Mouse (Mus musculus): ENCODE results near the gene Zfp74. TPM values are rescaled to one million over a fixed set of nuclear protein-coding genes. Genes with fewer than 3 reads are reported as not detected.

The Zfp74 gene
- total RNA-seq, 1 experiment = 11.7 TPM

- in situ Hi-C loops (cut with MboI; ENCODE audit: low sequenced_read_pairs in 2 of 2, unreplicated experiment in 2 of 2) = no loop called here
- peak; percentile 72 for DNase-seq (ENCODE audit: low read depth, low spot score)
- H3K9ac ChIP-seq (ENCODE audit: insufficient read depth, low read depth, low read length, poor library complexity, severe bottlenecking) = peak within 1 kb of the TSS; percentile 96
Measured at GRCm38 (mm10) chr7:29983690-29984380, 29.9 kb upstream of the Zfp74 start, which contains the start of gene Zfp568. Gene Zfp568 (plus strand): TSS chr7:29983955.

GRCm38 (mm10) chr7:29983340-29983689 lies 29.4 kb upstream of the Zfp74 start:
- Histone ChIP-seq H3K4me1 (ENCODE audit: control insufficient read depth in 2 of 2, insufficient read depth in 2 of 2, low read length in 2 of 2, poor library complexity in 1 of 2) (peaks cover 9 to 22% of the 10 kb centered on the region in 2 experiments), H3K4me3 (ENCODE audit: insufficient read depth in 1 of 2, low read depth in 1 of 2, low read length in 2 of 2, poor library complexity in 1 of 2, severe bottlenecking in 1 of 2) (peak overlapping the region; percentile 78 to 96), H3K36me3 (ENCODE audit: control insufficient read depth, insufficient read depth, low read length, poor library complexity, severe bottlenecking) (peaks cover 16% of the 10 kb centered on the region), H3K27ac (ENCODE audit: insufficient read depth, low read depth, low read length, poor library complexity, severe bottlenecking) (peak overlapping the region; percentile 100), H3K9me3 (ENCODE audit: control insufficient read depth, insufficient read depth, low read depth, low read length) (no peaks in the 10 kb centered on the region), H3K9ac (ENCODE audit: insufficient read depth, low read depth, low read length, poor library complexity, severe bottlenecking) (peak overlapping the region; percentile 96)
- in situ Hi-C loops (cut with MboI; ENCODE audit: low sequenced_read_pairs in 2 of 2, unreplicated experiment in 2 of 2) = no loop called here
- no peak for TF ChIP-seq CHD2 (IDR thresholded peaks at IDR 0.05; ENCODE audit: low read depth, low read length)
- TF ChIP-seq ZC3H11A (IDR thresholded peaks at IDR 0.05; ENCODE audit: borderline replicate concordance, low read depth, low read length) = no peak
- TF ChIP-seq HCFC1 (IDR thresholded peaks at IDR 0.05; ENCODE audit: borderline replicate concordance, insufficient read depth, low read length) = no peak
- no peak for TF ChIP-seq ZNF384 (IDR thresholded peaks at IDR 0.05; ENCODE audit: low read depth, low read length)
- TF ChIP-seq MAFK (IDR thresholded peaks at IDR 0.05; ENCODE audit: insufficient read depth, low read depth, low read length) = no peak
- DNase-seq (ENCODE audit: low read depth, low spot score) = no peak

More at GRCm38 (mm10) chr7:29983690-29984380, 29.9 kb upstream of the Zfp74 start, which contains the start of gene Zfp568:
- peaks cover 9 to 22% of the 10 kb centered on the region in 2 experiments for H3K4me1 ChIP-seq (ENCODE audit: control insufficient read depth in 2 of 2, insufficient read depth in 2 of 2, low read length in 2 of 2, poor library complexity in 1 of 2)
- peak within 1 kb of the TSS; percentile 78 to 96 for H3K4me3 ChIP-seq (ENCODE audit: insufficient read depth in 1 of 2, low read depth in 1 of 2, low read length in 2 of 2, poor library complexity in 1 of 2, severe bottlenecking in 1 of 2)
- TF ChIP-seq ZNF384 (IDR thresholded peaks at IDR 0.05; ENCODE audit: low read depth, low read length) (no peak), HCFC1 (IDR thresholded peaks at IDR 0.05; ENCODE audit: borderline replicate concordance, insufficient read depth, low read length) (peak; percentile 90)
- H3K27ac ChIP-seq (ENCODE audit: insufficient read depth, low read depth, low read length, poor library complexity, severe bottlenecking) = peak within 1 kb of the TSS; percentile 100
- H3K9me3 ChIP-seq (ENCODE audit: control insufficient read depth, insufficient read depth, low read depth, low read length) = no peaks in the 10 kb centered on the region
- H3K36me3 ChIP-seq (ENCODE audit: control insufficient read depth, insufficient read depth, low read length, poor library complexity, severe bottlenecking) = peaks cover 18% of the 10 kb centered on the region

- Histone ChIP-seq H3K4me3 (ENCODE audit: insufficient read depth in 1 of 2, low read depth in 1 of 2, low read length in 2 of 2, poor library complexity in 1 of 2, severe bottlenecking in 1 of 2) (peak overlapping the region; percentile 78 to 96), H3K9me3 (ENCODE audit: control insufficient read depth, insufficient read depth, low read depth, low read length) (no peaks in the 10 kb centered on the region), H3K4me1 (ENCODE audit: control insufficient read depth in 2 of 2, insufficient read depth in 2 of 2, low read length in 2 of 2, poor library complexity in 1 of 2) (peaks cover 7 to 22% of the 10 kb centered on the region in 2 experiments), H3K9ac (ENCODE audit: insufficient read depth, low read depth, low read length, poor library complexity, severe bottlenecking) (peak overlapping the region; percentile 96), H3K36me3 (ENCODE audit: control insufficient read depth, insufficient read depth, low read length, poor library complexity, severe bottlenecking) (peaks cover 13% of the 10 kb centered on the region), H3K27ac (ENCODE audit: insufficient read depth, low read depth, low read length, poor library complexity, severe bottlenecking) (peak overlapping the region; percentile 100)
- in situ Hi-C loops (cut with MboI; ENCODE audit: low sequenced_read_pairs in 2 of 2, unreplicated experiment in 2 of 2) = no loop called here
- DNase-seq (ENCODE audit: low read depth, low spot score) = peak; percentile 69
- TF ChIP-seq HCFC1 (IDR thresholded peaks at IDR 0.05; ENCODE audit: borderline replicate concordance, insufficient read depth, low read length) (no peak), MAFK (IDR thresholded peaks at IDR 0.05; ENCODE audit: insufficient read depth, low read depth, low read length) (no peak), CHD2 (IDR thresholded peaks at IDR 0.05; ENCODE audit: low read depth, low read length) (no peak)
Measured at GRCm38 (mm10) chr7:29982931-29983330, 29.0 kb upstream of the Zfp74 start.

GRCm38 (mm10) chr7:29982341-29982740 lies 28.5 kb upstream of the Zfp74 start:
- Histone ChIP-seq H3K4me3 (ENCODE audit: insufficient read depth in 1 of 2, low read depth in 1 of 2, low read length in 2 of 2, poor library complexity in 1 of 2, severe bottlenecking in 1 of 2) (peak overlapping the region; percentile 31 to 57), H3K4me1 (ENCODE audit: control insufficient read depth in 2 of 2, insufficient read depth in 2 of 2, low read length in 2 of 2, poor library complexity in 1 of 2) (peaks cover 4 to 22% of the 10 kb centered on the region in 2 experiments), H3K27ac (ENCODE audit: insufficient read depth, low read depth, low read length, poor library complexity, severe bottlenecking) (peak overlapping the region; percentile 100), H3K9ac (ENCODE audit: insufficient read depth, low read depth, low read length, poor library complexity, severe bottlenecking) (peak overlapping the region; percentile 68), H3K9me3 (ENCODE audit: control insufficient read depth, insufficient read depth, low read depth, low read length) (no peaks in the 10 kb centered on the region), H3K36me3 (ENCODE audit: control insufficient read depth, insufficient read depth, low read length, poor library complexity, severe bottlenecking) (peaks cover 8% of the 10 kb centered on the region)
- TF ChIP-seq HCFC1 (IDR thresholded peaks at IDR 0.05; ENCODE audit: borderline replicate concordance, insufficient read depth, low read length) (no peak), MAFK (IDR thresholded peaks at IDR 0.05; ENCODE audit: insufficient read depth, low read depth, low read length) (no peak), CHD2 (IDR thresholded peaks at IDR 0.05; ENCODE audit: low read depth, low read length) (peak; percentile 39; the same call in 1 of the 2 replicates), ZC3H11A (IDR thresholded peaks at IDR 0.05; ENCODE audit: borderline replicate concordance, low read depth, low read length) (no peak)
- DNase-seq (ENCODE audit: low read depth, low spot score) = no peak
- in situ Hi-C loops (cut with MboI; ENCODE audit: low sequenced_read_pairs in 2 of 2, unreplicated experiment in 2 of 2) = no loop called here

All from ES-E14 (cell line).